In genomic region chr1:99605213-99605612, GRCm38 (mm10) we compare ENCODE assay signal across 26 mouse cellular contexts.
DNase-seq lines count a peak whose midpoint lies in the region; ATAC-seq lines count a peak whose summit lies in the region.
"Had no signal": no experiment of that assay in that cellular context is flagged by ENCODE, and none has a peak within 500 bp of the region (broad histone marks: within the 10 kb centered on the region; RNA-seq: fewer than 3 reads in every experiment).

No protein-coding gene starts in this region.

- no peak overlapping the region for H3K27ac ChIP-seq in forebrain, embryonic 15.5 days (replicated peaks)
- no peak overlapping the region for H3K27ac ChIP-seq in forebrain, embryonic 12.5 days
- no peak overlapping the region for H3K27ac ChIP-seq in forebrain, embryonic 16.5 days (ENCODE audit: low read length)
- H3K27ac ChIP-seq: heart, adult 2 months; heart, embryonic 13.5 days; hindbrain, embryonic 15.5 days; kidney, postnatal 0 days; limb, embryonic 10.5 days; limb, embryonic 15.5 days; liver, embryonic 13.5 days; stomach, embryonic 15.5 days had no signal

- DNase-seq in embryo, embryonic 10.5 days (ENCODE audit: low spot score) = peak; percentile 7
- DNase-seq in embryo, embryonic 10 days (ENCODE audit: low spot score) = no peak
- DNase-seq in retina, postnatal 1 day = peak; percentile 7
- no peak for DNase-seq in lung, postnatal 4 days
- DNase-seq: adrenal gland, adult 8-10 months; cerebellum, adult 8-10 months; cerebellum, postnatal 25 days; heart, adult 2 months; heart, postnatal 10 days; kidney, adult 2 months; layer of hippocampus, postnatal 36 days; liver, embryonic 13.5 days; lung, adult 18-20 months; right cerebral cortex, postnatal 25 days had no signal

- H3K4me1 ChIP-seq in forebrain, embryonic 15.5 days = no peaks in the 10 kb centered on the region
- H3K4me1 ChIP-seq in forebrain, embryonic 12.5 days = no peaks in the 10 kb centered on the region
- 0 out of 2 replicates have a peak, but pooled peaks cover 1% of the 10 kb centered on the region for H3K4me1 ChIP-seq in forebrain, embryonic 16.5 days (replicated peaks; ENCODE audit: control insufficient read depth, insufficient read depth, low read length)
- H3K4me1 ChIP-seq: heart, embryonic 13.5 days; hindbrain, embryonic 15.5 days; limb, embryonic 10.5 days; limb, embryonic 15.5 days; liver, embryonic 13.5 days; stomach, embryonic 15.5 days had no signal

- no peak overlapping the region for H3K9ac ChIP-seq in forebrain, embryonic 15.5 days (replicated peaks)
- no peak overlapping the region for H3K9ac ChIP-seq in forebrain, embryonic 12.5 days
- no peak overlapping the region for H3K9ac ChIP-seq in forebrain, embryonic 16.5 days (replicated peaks; ENCODE audit: low read depth, low read length)
- H3K9ac ChIP-seq: heart, embryonic 13.5 days; hindbrain, embryonic 15.5 days; limb, embryonic 15.5 days; liver, embryonic 13.5 days; stomach, embryonic 15.5 days had no signal

- ATAC-seq in forebrain, embryonic 15.5 days (replicated peaks) = peak; percentile 81
- no peak for ATAC-seq in forebrain, embryonic 12.5 days (ENCODE audit: low FRiP score)
- ATAC-seq in forebrain, embryonic 16.5 days = peak; percentile 78
- ATAC-seq: lung, postnatal 0 days had no signal

- no peaks in the 10 kb centered on the region for H3K36me3 ChIP-seq in forebrain, embryonic 15.5 days
- H3K36me3 ChIP-seq in forebrain, embryonic 12.5 days (replicated peaks) = no peaks in the 10 kb centered on the region
- H3K36me3 ChIP-seq in forebrain, embryonic 16.5 days (ENCODE audit: control insufficient read depth, insufficient read depth) = no peaks in the 10 kb centered on the region
- H3K36me3 ChIP-seq: G1E; heart, embryonic 13.5 days; hindbrain, embryonic 15.5 days; limb, embryonic 10.5 days; limb, embryonic 15.5 days; liver, embryonic 13.5 days; stomach, embryonic 15.5 days had no signal

- H3K4me3 ChIP-seq in forebrain, embryonic 15.5 days = no peak overlapping the region
- no peak overlapping the region for H3K4me3 ChIP-seq in forebrain, embryonic 12.5 days (replicated peaks)
- H3K4me3 ChIP-seq in forebrain, embryonic 16.5 days (replicated peaks; ENCODE audit: low read length) = no peak overlapping the region
- H3K4me3 ChIP-seq: heart, adult 2 months; heart, embryonic 13.5 days; hindbrain, embryonic 15.5 days; limb, embryonic 10.5 days; limb, embryonic 15.5 days; liver, embryonic 13.5 days; stomach, embryonic 15.5 days had no signal

- H3K27me3 ChIP-seq in forebrain, embryonic 15.5 days = no peaks in the 10 kb centered on the region
- H3K27me3 ChIP-seq in forebrain, embryonic 12.5 days = no peaks in the 10 kb centered on the region
- no peaks in the 10 kb centered on the region for H3K27me3 ChIP-seq in forebrain, embryonic 16.5 days (replicated peaks; ENCODE audit: control insufficient read depth, insufficient read depth, low read length)
- H3K27me3 ChIP-seq: heart, embryonic 13.5 days; hindbrain, embryonic 15.5 days; limb, embryonic 15.5 days; liver, embryonic 13.5 days; stomach, embryonic 15.5 days had no signal

- no peak overlapping the region for H3K4me2 ChIP-seq in forebrain, embryonic 15.5 days (replicated peaks)
- no peak overlapping the region for H3K4me2 ChIP-seq in forebrain, embryonic 12.5 days
- no peak overlapping the region for H3K4me2 ChIP-seq in forebrain, embryonic 16.5 days (ENCODE audit: low read length)
- H3K4me2 ChIP-seq: heart, embryonic 13.5 days; hindbrain, embryonic 15.5 days; limb, embryonic 15.5 days; liver, embryonic 13.5 days; midbrain, embryonic 11.5 days; stomach, embryonic 15.5 days had no signal

- H3K9me3 ChIP-seq in forebrain, embryonic 15.5 days = no peaks in the 10 kb centered on the region
- H3K9me3 ChIP-seq in forebrain, embryonic 12.5 days = no peaks in the 10 kb centered on the region
- no peaks in the 10 kb centered on the region for H3K9me3 ChIP-seq in forebrain, embryonic 16.5 days (ENCODE audit: control insufficient read depth, low read length)
- H3K9me3 ChIP-seq: heart, embryonic 13.5 days; hindbrain, embryonic 15.5 days; limb, embryonic 10.5 days; limb, embryonic 15.5 days; liver, embryonic 13.5 days; stomach, embryonic 15.5 days had no signal

Comparison
In these comparisons a context has a peak if more than half of its experiments do, and no peak if none do; other contexts are left out.
1. DNase-seq: peak in embryo, embryonic 10.5 days (single experiment) and retina, postnatal 1 day (single experiment); none in embryo, embryonic 10 days (single experiment) and lung, postnatal 4 days (0 of 2).